Mouse (Mus musculus): ENCODE results near the gene Ctns. TPM values are rescaled to one million over a fixed set of nuclear protein-coding genes. Genes with fewer than 3 reads are reported as not detected.

The Ctns gene
- polyA plus RNA-seq, 1 experiment from 2014 or later: 36.0 TPM

GRCm38 (mm10) chr11:73161616-73162015 lies 37.2 kb downstream of the Ctns start:
- Histone ChIP-seq H3K4me1 (ENCODE audit: control insufficient read depth, insufficient read depth, low read length) (no peaks in the 10 kb centered on the region), H3K4me2 (ENCODE audit: low read depth, low read length) (no peak overlapping the region), H3K4me3 (ENCODE audit: low read length) (no peak overlapping the region), H3K9me3 (ENCODE audit: control insufficient read depth, low read length) (no peaks in the 10 kb centered on the region), H3K27ac (ENCODE audit: low read length) (no peak overlapping the region), H3K27me3 (replicated peaks; ENCODE audit: control insufficient read depth, insufficient read depth, low read length) (peaks cover 12% of the 10 kb centered on the region; the same call in 1 of the 2 replicates), H3K9ac (ENCODE audit: low read depth, low read length) (no peak overlapping the region), H3K36me3 (ENCODE audit: control insufficient read depth, insufficient read depth, low read length) (no peaks in the 10 kb centered on the region)
- ATAC-seq: no peak
- 79% methylated on average over 4 of the region's 4 CpGs for WGBS

GRCm38 (mm10) chr11:73160811-73161200 lies 38.0 kb downstream of the Ctns start:
- H3K9me3 ChIP-seq (ENCODE audit: control insufficient read depth, low read length): no peaks in the 10 kb centered on the region
- H3K27me3 ChIP-seq (replicated peaks; ENCODE audit: control insufficient read depth, insufficient read depth, low read length): peaks cover 12% of the 10 kb centered on the region; the same call in 1 of the 2 replicates
- peak overlapping the region; percentile 85 for H3K4me2 ChIP-seq (ENCODE audit: low read depth, low read length)
- no peak overlapping the region for H3K27ac ChIP-seq (ENCODE audit: low read length)
- no peaks in the 10 kb centered on the region for H3K4me1 ChIP-seq (ENCODE audit: control insufficient read depth, insufficient read depth, low read length)
- peak overlapping the region; percentile 51 for H3K4me3 ChIP-seq (ENCODE audit: low read length)
- H3K36me3 ChIP-seq (ENCODE audit: control insufficient read depth, insufficient read depth, low read length): no peaks in the 10 kb centered on the region
- no peak for ATAC-seq
- H3K9ac ChIP-seq (ENCODE audit: low read depth, low read length): peak overlapping the region; percentile 59; the same call in 1 of the 2 replicates
- 32% methylated on average over 6 of the region's 6 CpGs for WGBS

GRCm38 (mm10) chr11:73159957-73160810 lies 38.7 kb downstream of the Ctns start, which contains the start of gene P2rx5:
Gene P2rx5, plus strand, starts transcription at chr11:73160421.
- H3K4me1 ChIP-seq (ENCODE audit: control insufficient read depth, insufficient read depth, low read length): no peaks in the 10 kb centered on the region
- H3K4me2 ChIP-seq (ENCODE audit: low read depth, low read length): peak within 1 kb of the TSS; percentile 85
- peaks cover 12% of the 10 kb centered on the region; the same call in 1 of the 2 replicates for H3K27me3 ChIP-seq (replicated peaks; ENCODE audit: control insufficient read depth, insufficient read depth, low read length)
- H3K9ac ChIP-seq (ENCODE audit: low read depth, low read length): peak within 1 kb of the TSS; percentile 59
- H3K9me3 ChIP-seq (ENCODE audit: control insufficient read depth, low read length): no peaks in the 10 kb centered on the region
- WGBS: 4% methylated on average over 49 of the region's 49 CpGs
- no peaks in the 10 kb centered on the region for H3K36me3 ChIP-seq (ENCODE audit: control insufficient read depth, insufficient read depth, low read length)
- ATAC-seq: peak; percentile 89
- peak within 1 kb of the TSS; percentile 51 for H3K4me3 ChIP-seq (ENCODE audit: low read length)
- H3K27ac ChIP-seq (ENCODE audit: low read length): no peak within 1 kb of the TSS

- Histone ChIP-seq H3K36me3 (ENCODE audit: control insufficient read depth, insufficient read depth, low read length) (no peaks in the 10 kb centered on the region), H3K27me3 (replicated peaks; ENCODE audit: control insufficient read depth, insufficient read depth, low read length) (0 out of 2 replicates have a peak, but pooled peaks cover 4% of the 10 kb centered on the region), H3K9me3 (ENCODE audit: control insufficient read depth, low read length) (no peaks in the 10 kb centered on the region), H3K4me3 (ENCODE audit: low read length) (no peak overlapping the region), H3K4me1 (ENCODE audit: control insufficient read depth, insufficient read depth, low read length) (no peaks in the 10 kb centered on the region), H3K27ac (ENCODE audit: low read length) (no peak overlapping the region), H3K9ac (ENCODE audit: low read depth, low read length) (no peak overlapping the region), H3K4me2 (ENCODE audit: low read depth, low read length) (no peak overlapping the region)
- no peak for ATAC-seq
- WGBS: 72% methylated on average over 6 of the region's 6 CpGs
Measured at GRCm38 (mm10) chr11:73155071-73155470, 43.8 kb downstream of the Ctns start.

- no peaks in the 10 kb centered on the region for H3K36me3 ChIP-seq (ENCODE audit: control insufficient read depth, insufficient read depth, low read length)
- H3K4me2 ChIP-seq (ENCODE audit: low read depth, low read length): no peak overlapping the region
- H3K9me3 ChIP-seq (ENCODE audit: control insufficient read depth, low read length): no peaks in the 10 kb centered on the region
- no peak overlapping the region for H3K4me3 ChIP-seq (ENCODE audit: low read length)
- H3K4me1 ChIP-seq (ENCODE audit: control insufficient read depth, insufficient read depth, low read length): no peaks in the 10 kb centered on the region
- H3K27me3 ChIP-seq (replicated peaks; ENCODE audit: control insufficient read depth, insufficient read depth, low read length): no peaks in the 10 kb centered on the region
- H3K27ac ChIP-seq (ENCODE audit: low read length): no peak overlapping the region
- no peak overlapping the region for H3K9ac ChIP-seq (ENCODE audit: low read depth, low read length)
- ATAC-seq: no peak
- 83% methylated on average over 9 of the region's 9 CpGs for WGBS
Measured at GRCm38 (mm10) chr11:73148209-73148608, 50.6 kb downstream of the Ctns start.

GRCm38 (mm10) chr11:73146975-73147365 lies 51.9 kb downstream of the Ctns start:
- Histone ChIP-seq H3K4me2 (ENCODE audit: low read depth, low read length) (no peak overlapping the region), H3K4me3 (ENCODE audit: low read length) (no peak overlapping the region), H3K36me3 (ENCODE audit: control insufficient read depth, insufficient read depth, low read length) (no peaks in the 10 kb centered on the region), H3K9me3 (ENCODE audit: control insufficient read depth, low read length) (no peaks in the 10 kb centered on the region), H3K27me3 (replicated peaks; ENCODE audit: control insufficient read depth, insufficient read depth, low read length) (no peaks in the 10 kb centered on the region), H3K9ac (ENCODE audit: low read depth, low read length) (no peak overlapping the region), H3K27ac (ENCODE audit: low read length) (no peak overlapping the region), H3K4me1 (ENCODE audit: control insufficient read depth, insufficient read depth, low read length) (no peaks in the 10 kb centered on the region)
- WGBS: 55% methylated on average over 7 of the region's 7 CpGs
- no peak for ATAC-seq

GRCm38 (mm10) chr11:73146026-73146974 lies 52.5 kb downstream of the Ctns start:
- Histone ChIP-seq H3K4me3 (ENCODE audit: low read length) (no peak overlapping the region), H3K27me3 (replicated peaks; ENCODE audit: control insufficient read depth, insufficient read depth, low read length) (no peaks in the 10 kb centered on the region), H3K36me3 (ENCODE audit: control insufficient read depth, insufficient read depth, low read length) (no peaks in the 10 kb centered on the region), H3K4me1 (ENCODE audit: control insufficient read depth, insufficient read depth, low read length) (no peaks in the 10 kb centered on the region), H3K9me3 (ENCODE audit: control insufficient read depth, low read length) (no peaks in the 10 kb centered on the region), H3K9ac (ENCODE audit: low read depth, low read length) (no peak overlapping the region), H3K4me2 (ENCODE audit: low read depth, low read length) (no peak overlapping the region), H3K27ac (ENCODE audit: low read length) (no peak overlapping the region)
- WGBS: 64% methylated on average over 11 of the region's 11 CpGs
- no peak for ATAC-seq

GRCm38 (mm10) chr11:73144261-73144681 lies 54.6 kb downstream of the Ctns start:
- H3K9ac ChIP-seq (ENCODE audit: low read depth, low read length): no peak overlapping the region
- 63% methylated on average over 1 of the region's 1 CpGs for WGBS
- H3K4me1 ChIP-seq (ENCODE audit: control insufficient read depth, insufficient read depth, low read length): no peaks in the 10 kb centered on the region
- H3K36me3 ChIP-seq (ENCODE audit: control insufficient read depth, insufficient read depth, low read length): no peaks in the 10 kb centered on the region
- no peaks in the 10 kb centered on the region for H3K27me3 ChIP-seq (replicated peaks; ENCODE audit: control insufficient read depth, insufficient read depth, low read length)
- no peak overlapping the region for H3K4me2 ChIP-seq (ENCODE audit: low read depth, low read length)
- no peak overlapping the region for H3K4me3 ChIP-seq (ENCODE audit: low read length)
- no peaks in the 10 kb centered on the region for H3K9me3 ChIP-seq (ENCODE audit: control insufficient read depth, low read length)
- ATAC-seq: no peak
- H3K27ac ChIP-seq (ENCODE audit: low read length): no peak overlapping the region
